Mouse (Mus musculus): ENCODE data around the gene Pphln1. TPM values are rescaled to one million over a fixed set of nuclear protein-coding genes. Genes with fewer than 3 reads are reported as not detected.

Pphln1 gene
- polyA plus RNA-seq, 1 experiment = 28.2 TPM

DNA sequence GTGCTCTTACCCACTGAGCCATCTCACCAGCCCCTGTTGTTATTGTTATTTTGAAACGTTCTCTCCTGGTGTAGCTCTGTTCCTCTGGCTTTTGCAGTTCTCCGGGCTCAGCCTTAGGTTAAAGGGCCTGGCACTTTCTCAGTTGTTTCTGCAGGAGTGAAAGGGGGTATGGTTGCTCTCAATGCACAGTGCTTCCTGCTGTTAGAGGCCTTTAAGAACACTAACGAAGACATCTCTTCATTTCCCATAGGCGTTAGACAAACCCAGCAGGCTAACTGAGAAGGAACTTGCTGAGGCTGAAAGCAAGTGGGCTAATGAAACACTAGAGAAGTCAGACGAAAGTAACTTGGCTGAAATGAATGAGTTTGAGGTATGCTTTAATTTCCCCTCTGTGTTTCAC is 61.3 kb downstream of the Pphln1 start:
- Histone ChIP-seq H3K79me2 (ENCODE audit: control insufficient read depth, insufficient read depth) (peaks cover 7% of the 10 kb centered on the region), H3ac (ENCODE audit: control insufficient read depth, insufficient read length, low read depth) (no peak overlapping the region), H3K36me3 (ENCODE audit: control insufficient read depth, insufficient read depth) (peaks cover 80% of the 10 kb centered on the region), H3K27me3 (ENCODE audit: control insufficient read depth, insufficient read depth, insufficient read length) (no peaks in the 10 kb centered on the region), H3K4me3 (ENCODE audit: insufficient read depth, poor library complexity, severe bottlenecking) (no peak overlapping the region), H3K79me3 (ENCODE audit: low read depth) (peaks cover 2% of the 10 kb centered on the region)
- no peak for TF ChIP-seq MYOG (IDR thresholded peaks at IDR 0.05; ENCODE audit: control insufficient read depth, extremely low read depth, insufficient read length)
- no peak for TF ChIP-seq FOSL1 (IDR thresholded peaks at IDR 0.05; ENCODE audit: insufficient read depth, low read length, poor library complexity, severe bottlenecking)
- no peak for TF ChIP-seq CTCF (IDR thresholded peaks at IDR 0.05; ENCODE audit: control insufficient read depth, insufficient read depth, insufficient read length)
- no peak for TF ChIP-seq CEBPB (IDR thresholded peaks at IDR 0.05; ENCODE audit: low read depth)
- TF ChIP-seq MAX (IDR thresholded peaks at IDR 0.05) = no peak
- TF ChIP-seq USF1 (IDR thresholded peaks at IDR 0.05; ENCODE audit: low read depth) = no peak
- no peak for TF ChIP-seq MYOD1 (IDR thresholded peaks at IDR 0.05; ENCODE audit: control insufficient read depth, insufficient read length, low read depth)

DNA sequence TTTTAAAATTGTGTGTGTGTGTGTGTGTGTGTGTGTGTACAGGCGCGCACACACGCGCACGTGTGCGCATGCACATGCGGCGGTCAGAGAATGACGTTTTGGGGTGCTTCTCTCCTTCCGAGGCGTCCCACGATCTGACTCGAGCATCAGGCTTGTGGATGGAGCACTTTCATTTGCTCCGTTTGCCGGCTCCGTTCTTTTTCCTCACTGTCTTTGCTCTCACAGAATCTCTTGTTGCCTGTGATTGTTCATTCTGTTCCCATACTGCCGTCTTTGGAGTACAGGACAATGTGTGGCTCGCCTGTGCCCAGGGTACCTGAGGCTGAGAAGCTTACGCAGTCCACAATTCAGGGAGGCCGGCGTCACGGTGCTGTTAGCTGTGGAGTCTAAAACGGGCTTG is 62.9 kb downstream of the Pphln1 start:
- TF ChIP-seq CEBPB (IDR thresholded peaks at IDR 0.05; ENCODE audit: low read depth) (no peak), USF1 (IDR thresholded peaks at IDR 0.05; ENCODE audit: low read depth) (no peak), MAX (IDR thresholded peaks at IDR 0.05) (no peak), CTCF (IDR thresholded peaks at IDR 0.05; ENCODE audit: control insufficient read depth, insufficient read depth, insufficient read length) (no peak), MYOG (IDR thresholded peaks at IDR 0.05; ENCODE audit: control insufficient read depth, extremely low read depth, insufficient read length) (no peak), FOSL1 (IDR thresholded peaks at IDR 0.05; ENCODE audit: insufficient read depth, low read length, poor library complexity, severe bottlenecking) (no peak), MYOD1 (IDR thresholded peaks at IDR 0.05; ENCODE audit: control insufficient read depth, insufficient read length, low read depth) (no peak)
- H3K79me2 ChIP-seq (ENCODE audit: control insufficient read depth, insufficient read depth) = peaks cover 7% of the 10 kb centered on the region
- no peak overlapping the region for H3K4me3 ChIP-seq (ENCODE audit: insufficient read depth, poor library complexity, severe bottlenecking)
- H3K36me3 ChIP-seq (ENCODE audit: control insufficient read depth, insufficient read depth) = peaks cover 84% of the 10 kb centered on the region
- no peak overlapping the region for H3ac ChIP-seq (ENCODE audit: control insufficient read depth, insufficient read length, low read depth)
- H3K27me3 ChIP-seq (ENCODE audit: control insufficient read depth, insufficient read depth, insufficient read length) = no peaks in the 10 kb centered on the region
- peaks cover 4% of the 10 kb centered on the region for H3K79me3 ChIP-seq (ENCODE audit: low read depth)

DNA sequence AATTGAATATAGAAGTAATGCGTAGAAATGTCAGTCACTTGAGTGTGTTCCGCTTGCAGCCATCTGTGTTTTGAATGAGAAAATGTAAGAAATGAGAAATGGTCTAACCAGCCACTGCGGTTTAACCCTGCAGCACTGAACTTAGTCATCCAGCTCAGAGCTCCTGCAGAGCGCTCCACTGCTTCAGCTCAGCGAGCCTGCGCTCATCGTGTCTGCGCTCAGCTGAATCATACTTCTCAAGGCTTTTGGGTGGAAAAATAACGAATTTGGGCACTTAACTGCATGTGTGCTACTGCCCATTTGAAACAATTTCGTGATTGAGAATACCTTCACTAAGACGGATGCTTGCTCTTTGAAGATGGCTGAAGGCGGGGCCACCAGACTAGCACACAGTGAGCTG is 73.5 kb downstream of the Pphln1 start:
- no peak for TF ChIP-seq MYOG (IDR thresholded peaks at IDR 0.05; ENCODE audit: control insufficient read depth, extremely low read depth, insufficient read length)
- Histone ChIP-seq H3K4me3 (ENCODE audit: insufficient read depth, poor library complexity, severe bottlenecking) (no peak overlapping the region), H3K27me3 (ENCODE audit: control insufficient read depth, insufficient read depth, insufficient read length) (no peaks in the 10 kb centered on the region), H3K79me2 (ENCODE audit: control insufficient read depth, insufficient read depth) (no peaks in the 10 kb centered on the region), H3ac (ENCODE audit: control insufficient read depth, insufficient read length, low read depth) (no peak overlapping the region), H3K36me3 (ENCODE audit: control insufficient read depth, insufficient read depth) (peaks cover 27% of the 10 kb centered on the region), H3K79me3 (ENCODE audit: low read depth) (peaks cover 1% of the 10 kb centered on the region)

- H3K4me3 ChIP-seq (ENCODE audit: insufficient read depth, poor library complexity, severe bottlenecking) = no peak overlapping the region
- H3K79me3 ChIP-seq (ENCODE audit: low read depth) = peaks cover 1% of the 10 kb centered on the region
- no peaks in the 10 kb centered on the region for H3K79me2 ChIP-seq (ENCODE audit: control insufficient read depth, insufficient read depth)
- H3K27me3 ChIP-seq (ENCODE audit: control insufficient read depth, insufficient read depth, insufficient read length) = no peaks in the 10 kb centered on the region
- peaks cover 23% of the 10 kb centered on the region for H3K36me3 ChIP-seq (ENCODE audit: control insufficient read depth, insufficient read depth)
- TF ChIP-seq CEBPB (IDR thresholded peaks at IDR 0.05; ENCODE audit: low read depth) (no peak), MYOD1 (IDR thresholded peaks at IDR 0.05; ENCODE audit: control insufficient read depth, insufficient read length, low read depth) (no peak), MAX (IDR thresholded peaks at IDR 0.05) (no peak), CTCF (IDR thresholded peaks at IDR 0.05; ENCODE audit: control insufficient read depth, insufficient read depth, insufficient read length) (no peak), USF1 (IDR thresholded peaks at IDR 0.05; ENCODE audit: low read depth) (no peak), MYOG (IDR thresholded peaks at IDR 0.05; ENCODE audit: control insufficient read depth, extremely low read depth, insufficient read length) (no peak), FOSL1 (IDR thresholded peaks at IDR 0.05; ENCODE audit: insufficient read depth, low read length, poor library complexity, severe bottlenecking) (no peak)
- no peak overlapping the region for H3ac ChIP-seq (ENCODE audit: control insufficient read depth, insufficient read length, low read depth)
Observed at GRCm38 (mm10) chr15:93472089-93472488, 73.9 kb downstream of the Pphln1 start.

GRCm38 (mm10) chr15:93474277-93474676 is 76.1 kb downstream of the Pphln1 start:
- H3ac ChIP-seq (ENCODE audit: control insufficient read depth, insufficient read length, low read depth) = no peak overlapping the region
- no peaks in the 10 kb centered on the region for H3K79me3 ChIP-seq (ENCODE audit: low read depth)
- TF ChIP-seq CEBPB (IDR thresholded peaks at IDR 0.05; ENCODE audit: low read depth) (no peak), CTCF (IDR thresholded peaks at IDR 0.05; ENCODE audit: control insufficient read depth, insufficient read depth, insufficient read length) (no peak), MYOG (IDR thresholded peaks at IDR 0.05; ENCODE audit: control insufficient read depth, extremely low read depth, insufficient read length) (no peak), FOSL1 (IDR thresholded peaks at IDR 0.05; ENCODE audit: insufficient read depth, low read length, poor library complexity, severe bottlenecking) (no peak), USF1 (IDR thresholded peaks at IDR 0.05; ENCODE audit: low read depth) (no peak), MAX (IDR thresholded peaks at IDR 0.05) (no peak), MYOD1 (IDR thresholded peaks at IDR 0.05; ENCODE audit: control insufficient read depth, insufficient read length, low read depth) (no peak)
- H3K27me3 ChIP-seq (ENCODE audit: control insufficient read depth, insufficient read depth, insufficient read length) = no peaks in the 10 kb centered on the region
- H3K36me3 ChIP-seq (ENCODE audit: control insufficient read depth, insufficient read depth) = peaks cover 16% of the 10 kb centered on the region
- no peak overlapping the region for H3K4me3 ChIP-seq (ENCODE audit: insufficient read depth, poor library complexity, severe bottlenecking)
- no peaks in the 10 kb centered on the region for H3K79me2 ChIP-seq (ENCODE audit: control insufficient read depth, insufficient read depth)

DNA sequence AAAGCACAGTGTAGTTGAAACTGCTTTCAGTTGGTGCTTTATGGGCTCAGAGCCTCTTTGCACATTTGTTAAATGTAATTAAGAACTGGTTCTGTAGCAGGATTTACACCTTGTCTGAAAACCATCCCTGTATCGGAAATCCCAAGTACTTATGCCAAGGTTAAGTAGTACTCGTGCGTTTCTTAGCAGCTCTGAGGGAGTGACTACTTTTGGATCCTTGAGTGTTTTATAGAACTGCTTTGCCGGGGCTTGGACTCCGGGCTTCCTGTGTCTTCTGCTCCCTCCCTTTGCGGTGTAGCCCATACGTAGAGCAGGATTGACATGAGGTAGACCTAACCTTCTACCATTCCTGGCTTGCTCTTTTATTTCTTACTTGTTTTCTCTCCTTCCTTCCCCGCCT is 77.5 kb downstream of the Pphln1 start:
- Histone ChIP-seq H3K4me3 (ENCODE audit: insufficient read depth, poor library complexity, severe bottlenecking) (no peak overlapping the region), H3ac (ENCODE audit: control insufficient read depth, insufficient read length, low read depth) (no peak overlapping the region), H3K36me3 (ENCODE audit: control insufficient read depth, insufficient read depth) (peaks cover 16% of the 10 kb centered on the region), H3K79me3 (ENCODE audit: low read depth) (no peaks in the 10 kb centered on the region), H3K27me3 (ENCODE audit: control insufficient read depth, insufficient read depth, insufficient read length) (no peaks in the 10 kb centered on the region), H3K79me2 (ENCODE audit: control insufficient read depth, insufficient read depth) (no peaks in the 10 kb centered on the region)
- TF ChIP-seq CEBPB (IDR thresholded peaks at IDR 0.05; ENCODE audit: low read depth) (no peak), MYOD1 (IDR thresholded peaks at IDR 0.05; ENCODE audit: control insufficient read depth, insufficient read length, low read depth) (no peak), FOSL1 (IDR thresholded peaks at IDR 0.05; ENCODE audit: insufficient read depth, low read length, poor library complexity, severe bottlenecking) (no peak), USF1 (IDR thresholded peaks at IDR 0.05; ENCODE audit: low read depth) (no peak), CTCF (IDR thresholded peaks at IDR 0.05; ENCODE audit: control insufficient read depth, insufficient read depth, insufficient read length) (no peak), MYOG (IDR thresholded peaks at IDR 0.05; ENCODE audit: control insufficient read depth, extremely low read depth, insufficient read length) (no peak), MAX (IDR thresholded peaks at IDR 0.05) (no peak)

Measured in C2C12 (cell line).